Mouse (Mus musculus) heart, adult 9 months (tissue): Measurements from ENCODE around the gene Abhd14a.
A peak's percentile ranks its signal among the peaks of the same experiment; 100 is the strongest.

Experiments used
- DNase-seq, 2 experiments: peaks; one replicate each; pipeline ENCODE4 v3.0.0; 2022; ENCODE audit warnings: low spot score in 2 of 2

Abhd14a gene

GRCm38 (mm10) chr9:106411729-106412128 lies 35.7 kb downstream of the Abhd14a start:
- DNase-seq, result no peak

GRCm38 (mm10) chr9:106411091-106411594 lies 36.3 kb downstream of the Abhd14a start:
- no peak for DNase-seq

- no peak for DNase-seq
These were observed 37.3 kb downstream of the Abhd14a start for GRCm38 (mm10) chr9:106410086-106410650.

GRCm38 (mm10) chr9:106409096-106409495 lies 38.4 kb downstream of the Abhd14a start:
- DNase-seq, result no peak

- DNase-seq, result peak; percentile 78 to 80
These were observed 40.9 kb downstream of the Abhd14a start for GRCm38 (mm10) chr9:106406443-106407078.

- peak; percentile 80 to 81 for DNase-seq
These were observed 42.2 kb downstream of the Abhd14a start for GRCm38 (mm10) chr9:106405275-106405674.

- DNase-seq, result no peak
These were observed 44.7 kb downstream of the Abhd14a start for GRCm38 (mm10) chr9:106402607-106403375.

GRCm38 (mm10) chr9:106402149-106402548 lies 45.3 kb downstream of the Abhd14a start:
- DNase-seq, result no peak

- DNase-seq, result no peak
These were observed 47.7 kb downstream of the Abhd14a start for GRCm38 (mm10) chr9:106399808-106400207.

GRCm38 (mm10) chr9:106398667-106399311 lies 48.7 kb downstream of the Abhd14a start:
- DNase-seq, result no peak

- DNase-seq, result no peak
These were observed 49.7 kb downstream of the Abhd14a start for GRCm38 (mm10) chr9:106397733-106398132.

- DNase-seq, result no peak
These were observed 52.6 kb downstream of the Abhd14a start for GRCm38 (mm10) chr9:106394649-106395602.

- no peak for DNase-seq
These were observed 53.9 kb downstream of the Abhd14a start for GRCm38 (mm10) chr9:106393548-106393947.

GRCm38 (mm10) chr9:106392828-106393527 lies 54.5 kb downstream of the Abhd14a start:
- DNase-seq, result no peak
